Mouse (Mus musculus): ENCODE data around the gene Hoxb3.
A peak's percentile ranks its signal among the peaks of the same experiment; 100 is the strongest.

The Hoxb3 gene

DNA sequence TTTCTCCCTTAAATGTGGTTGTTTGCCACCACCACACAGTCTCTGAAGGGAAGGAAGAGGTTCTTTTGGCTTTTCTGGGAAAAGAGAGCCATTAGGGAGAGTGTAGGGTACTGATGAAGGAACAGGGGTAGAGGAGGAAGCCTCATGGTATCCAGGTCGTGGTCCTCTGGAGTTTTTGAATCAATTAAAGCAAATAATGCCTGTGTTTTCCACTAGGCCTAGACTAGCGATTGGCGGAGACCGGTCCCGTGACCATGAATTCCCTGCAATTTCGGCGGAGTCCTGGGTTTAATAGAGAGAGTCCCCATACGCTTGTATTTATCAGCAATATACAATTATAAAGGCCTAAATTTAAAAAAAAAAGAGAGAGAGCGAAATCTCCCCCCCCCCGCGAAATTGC, 28.2 kb downstream of the Hoxb3 start:
- DNase-seq (ENCODE audit: inconsistent age in 2 of 2, low spot score in 1 of 2), result peak; percentile 60 to 87

DNA sequence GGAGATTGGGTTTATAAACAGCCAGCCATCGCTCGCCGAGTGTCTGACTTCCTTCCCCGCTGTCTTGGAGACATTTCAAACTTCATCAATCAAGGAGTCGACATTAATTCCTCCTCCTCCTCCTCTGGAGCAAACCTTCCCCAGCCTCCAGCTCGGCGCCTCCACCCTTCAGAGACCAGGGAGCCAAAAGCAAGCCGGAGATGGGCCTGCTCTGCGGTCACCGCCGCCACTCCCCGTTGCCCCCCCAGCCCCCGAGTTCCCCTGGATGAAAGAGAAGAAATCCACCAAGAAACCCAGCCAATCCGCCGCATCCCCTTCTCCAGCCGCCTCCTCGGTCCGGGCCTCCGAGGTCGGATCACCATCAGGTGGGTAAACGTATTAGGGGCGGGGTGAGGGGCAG, 28.7 kb downstream of the Hoxb3 start:
- DNase-seq (ENCODE audit: inconsistent age in 2 of 2, low spot score in 1 of 2), result peak; percentile 80 to 93

DNA sequence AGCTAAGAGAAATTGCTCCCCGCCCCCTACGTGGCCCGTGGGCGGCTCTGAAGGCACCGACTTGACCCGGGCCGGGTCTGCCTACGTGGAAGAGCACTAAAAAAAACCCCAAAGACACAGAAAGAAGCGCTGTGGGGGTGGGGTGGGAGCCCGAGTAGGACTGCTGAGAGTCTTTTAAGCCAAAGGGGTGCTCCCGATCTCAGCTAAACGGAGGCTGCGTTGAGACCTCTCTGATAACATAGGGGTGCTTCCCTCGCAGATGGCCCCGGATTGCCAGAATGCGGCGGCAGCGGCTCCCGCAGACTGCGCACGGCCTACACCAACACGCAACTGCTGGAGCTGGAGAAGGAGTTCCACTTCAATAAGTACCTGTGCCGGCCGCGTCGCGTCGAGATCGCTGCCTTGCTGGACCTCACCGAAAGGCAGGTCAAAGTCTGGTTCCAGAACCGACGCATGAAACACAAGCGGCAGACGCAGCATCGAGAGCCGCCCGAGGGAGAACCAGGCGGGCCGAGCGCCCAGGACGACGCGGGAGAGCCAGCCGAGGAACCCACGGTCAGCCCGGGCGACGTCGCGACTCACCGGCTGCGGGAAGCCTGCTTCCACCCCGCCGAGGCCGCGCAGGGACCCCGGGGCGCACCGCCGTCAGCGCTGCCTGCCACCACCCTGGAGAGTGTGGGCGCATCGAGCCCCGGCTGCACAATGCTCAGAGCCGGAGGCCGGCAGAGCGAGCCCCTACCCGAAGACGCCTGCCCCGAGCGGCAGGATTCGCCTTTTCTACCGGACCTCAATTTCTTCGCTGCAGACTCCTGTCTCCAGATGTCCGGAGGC, 29.8 kb downstream of the Hoxb3 start:
- DNase-seq (ENCODE audit: inconsistent age in 2 of 2, low spot score in 1 of 2), result peak; percentile 76 to 92

DNA sequence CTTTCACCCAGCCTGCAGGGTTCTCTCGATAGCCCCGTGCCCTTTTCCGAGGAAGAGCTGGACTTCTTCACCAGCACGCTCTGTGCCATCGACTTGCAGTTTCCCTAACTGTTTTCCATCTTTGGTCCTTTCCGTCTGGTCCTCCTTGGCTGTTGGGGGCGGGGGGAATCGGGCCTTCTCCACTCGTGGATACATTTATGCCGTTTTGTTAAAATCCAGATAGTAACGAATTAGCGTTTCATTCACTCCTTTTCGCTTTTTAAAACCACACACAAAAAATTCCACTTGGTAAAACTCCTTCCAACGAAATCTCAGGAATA, 30.4 kb downstream of the Hoxb3 start:
- no peak for DNase-seq (ENCODE audit: inconsistent age in 2 of 2, low spot score in 1 of 2)

DNA sequence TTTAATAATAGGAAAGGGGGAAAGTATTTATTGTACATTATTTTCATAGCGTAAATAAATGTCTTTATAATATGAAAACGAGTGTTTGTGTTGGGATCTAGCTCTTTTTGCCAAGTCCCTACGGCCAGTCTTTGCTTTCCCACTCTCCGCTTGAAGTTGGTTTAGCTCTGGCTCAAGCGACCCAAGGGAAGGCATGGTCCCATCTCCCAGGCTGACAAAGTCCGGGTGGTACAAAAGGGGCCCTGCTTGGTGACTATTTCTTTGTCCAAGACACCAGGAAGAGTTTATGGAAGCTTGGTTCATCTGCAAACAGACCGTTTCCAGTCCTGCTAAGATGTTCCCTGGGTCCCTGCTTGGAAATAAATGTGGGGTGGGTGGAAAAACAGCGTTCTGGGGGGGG, 30.8 kb downstream of the Hoxb3 start:
- DNase-seq (ENCODE audit: inconsistent age in 2 of 2, low spot score in 1 of 2), result peak; percentile 36 to 84

DNA sequence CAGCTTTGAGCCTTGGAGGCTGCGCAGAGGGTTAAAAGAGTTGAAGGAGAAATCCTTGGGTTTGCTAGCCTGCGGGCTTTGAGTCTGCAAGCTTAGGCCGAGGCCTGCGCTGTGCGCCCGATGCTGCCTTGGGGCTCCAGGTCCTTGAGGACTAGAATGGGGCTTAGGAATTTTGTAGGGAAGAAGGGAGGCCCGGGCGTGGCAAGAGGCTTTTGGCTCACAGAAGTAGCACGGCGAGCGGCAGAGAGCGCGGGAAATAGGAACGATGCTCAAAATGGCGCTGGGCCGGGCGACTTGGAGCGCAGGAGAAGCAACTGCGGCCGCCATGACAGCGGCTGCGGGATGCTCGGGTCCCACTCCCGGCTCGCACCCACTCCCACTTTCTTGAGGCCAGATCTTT, 31.2 kb downstream of the Hoxb3 start:
- peak; percentile 73 to 92 for DNase-seq (ENCODE audit: inconsistent age in 2 of 2, low spot score in 1 of 2)

DNA sequence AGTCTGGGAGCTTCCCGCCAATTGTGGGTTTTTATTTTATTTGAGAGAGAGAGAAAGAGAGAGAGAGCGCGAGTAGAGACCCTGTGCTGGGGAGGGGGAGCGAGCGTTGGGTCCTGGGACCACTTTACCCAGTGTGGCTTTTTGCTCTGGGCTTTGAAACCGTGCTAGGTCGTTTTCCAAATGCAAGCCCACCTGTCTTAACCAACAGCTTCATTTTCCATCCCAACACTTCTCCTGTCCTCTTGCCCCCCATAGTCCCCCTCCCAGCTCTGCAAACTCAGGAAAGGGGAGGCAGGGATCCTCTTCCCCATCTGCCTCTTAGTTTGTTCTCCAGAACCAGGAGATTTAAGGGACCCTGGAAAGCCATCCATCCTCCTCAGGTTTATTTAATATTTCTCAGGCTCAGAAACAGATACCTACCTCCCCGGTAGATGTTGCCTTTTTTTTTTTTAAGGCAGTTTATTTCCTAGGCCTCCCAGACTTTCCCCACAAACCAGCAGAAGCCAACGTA, 31.7 kb downstream of the Hoxb3 start:
- no peak for DNase-seq (ENCODE audit: inconsistent age in 2 of 2, low spot score in 1 of 2)

DNA sequence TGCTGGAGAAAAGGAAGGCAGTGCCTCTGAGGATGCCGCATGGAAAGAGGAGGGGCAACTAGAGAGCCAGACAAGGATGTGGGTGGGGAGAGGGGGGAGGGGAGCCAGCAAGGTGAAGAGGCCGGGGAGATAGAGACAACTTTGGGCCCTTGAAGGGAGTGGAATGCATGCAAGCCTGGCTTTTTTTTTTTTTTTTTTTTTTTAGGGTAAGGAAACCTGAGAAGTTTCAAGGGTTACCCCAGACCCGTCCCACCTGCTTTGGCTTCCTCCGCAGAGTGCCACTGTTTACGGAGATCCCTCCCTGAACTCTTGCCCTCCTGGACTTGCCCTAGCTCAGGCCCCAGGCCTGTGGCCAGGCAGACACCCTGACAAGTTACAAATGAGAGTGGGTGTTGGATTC, 40.7 kb downstream of the Hoxb3 start:
- DNase-seq (ENCODE audit: inconsistent age in 2 of 2, low spot score in 1 of 2), result no peak

DNA sequence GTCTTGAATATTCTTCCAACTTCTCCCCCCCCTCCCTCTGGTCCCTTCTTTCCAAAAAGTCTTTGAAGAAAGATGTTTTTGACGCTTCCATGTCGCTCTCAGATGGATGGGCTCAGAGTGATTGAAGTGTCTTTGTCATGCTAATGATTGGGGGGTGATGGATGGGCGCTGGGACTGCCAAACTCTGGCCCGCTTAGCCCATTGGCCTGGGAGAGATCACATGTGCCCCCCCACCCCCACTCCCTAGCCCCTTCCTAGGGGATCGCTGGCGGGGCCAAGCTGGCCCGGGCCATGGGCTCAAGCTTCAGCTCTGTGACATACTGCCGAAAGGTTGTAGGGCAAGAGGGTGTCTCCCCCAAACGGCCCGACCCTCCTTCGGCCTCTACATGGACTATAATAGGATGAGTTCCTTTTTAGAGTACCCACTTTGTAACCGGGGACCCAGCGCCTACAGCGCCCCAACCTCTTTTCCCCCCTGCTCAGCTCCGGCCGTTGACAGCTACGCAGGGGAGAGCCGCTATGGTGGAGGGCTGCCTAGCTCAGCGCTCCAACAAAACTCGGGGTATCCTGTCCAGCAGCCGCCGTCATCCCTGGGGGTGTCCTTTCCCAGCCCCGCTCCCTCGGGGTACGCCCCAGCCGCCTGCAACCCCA, 42.4 kb downstream of the Hoxb3 start, which contains the start of gene Hoxb1:
Gene Hoxb1, plus strand, starts transcription at position 312 of the 651 bp plus-strand sequence.
- DNase-seq (ENCODE audit: inconsistent age in 2 of 2, low spot score in 1 of 2), result no peak

DNA sequence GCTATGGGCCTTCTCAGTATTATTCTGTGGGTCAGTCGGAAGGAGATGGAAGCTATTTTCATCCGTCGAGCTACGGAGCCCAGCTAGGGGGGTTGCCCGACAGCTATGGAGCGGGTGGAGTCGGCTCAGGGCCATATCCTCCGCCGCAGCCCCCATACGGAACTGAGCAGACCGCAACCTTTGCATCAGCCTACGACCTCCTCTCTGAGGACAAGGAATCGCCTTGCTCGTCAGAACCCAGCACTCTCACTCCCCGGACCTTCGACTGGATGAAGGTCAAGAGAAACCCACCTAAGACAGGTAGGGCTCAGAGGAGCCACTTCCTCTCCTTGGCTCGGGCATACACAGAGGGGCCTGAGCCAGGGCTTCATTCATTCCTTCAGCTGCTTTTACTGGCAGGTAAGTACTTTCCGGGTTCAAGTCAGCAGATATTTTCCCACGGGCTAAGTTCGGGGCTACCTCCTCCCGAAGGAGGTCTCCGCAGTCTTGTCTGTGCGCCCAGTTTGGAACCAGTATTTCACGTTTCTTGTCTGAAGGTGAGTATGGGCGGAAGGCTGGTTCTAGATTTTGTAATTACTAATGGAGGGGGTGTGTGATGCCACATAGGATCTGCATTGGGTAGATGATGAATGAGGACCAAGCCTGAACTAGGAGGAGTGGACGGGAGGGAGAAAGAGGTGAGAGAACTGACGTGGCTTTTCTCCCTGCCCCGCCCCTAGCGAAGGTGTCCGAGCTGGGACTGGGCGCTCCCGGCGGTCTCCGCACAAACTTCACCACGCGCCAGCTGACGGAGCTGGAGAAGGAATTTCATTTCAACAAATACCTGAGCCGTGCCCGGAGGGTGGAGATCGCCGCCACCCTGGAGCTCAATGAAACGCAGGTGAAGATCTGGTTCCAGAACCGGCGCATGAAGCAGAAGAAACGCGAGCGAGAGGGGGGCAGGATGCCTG, 43.2 kb downstream of the Hoxb3 start:
- peak in 1 of 2 experiments; percentile 65 for DNase-seq (ENCODE audit: inconsistent age in 2 of 2, low spot score in 1 of 2)

DNA sequence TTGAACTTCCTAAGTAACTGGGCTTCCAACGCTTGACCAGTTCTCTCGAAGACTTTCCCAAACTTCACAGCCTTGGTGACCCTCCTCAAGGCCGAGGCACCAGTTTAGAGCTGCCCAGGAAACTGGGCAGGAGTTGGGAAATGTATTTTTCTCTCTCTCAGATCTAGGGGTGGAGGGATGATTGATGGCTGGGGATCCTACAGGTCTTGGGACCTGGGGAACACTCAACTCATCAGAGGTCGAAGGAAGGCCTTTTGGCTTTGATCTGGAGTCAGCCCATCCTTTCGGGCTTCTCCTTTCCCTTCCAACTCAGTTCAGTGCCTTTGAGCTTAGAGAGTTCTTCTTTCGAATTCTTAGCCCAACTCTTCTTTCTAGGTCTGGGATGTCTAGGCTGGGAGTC, 44.0 kb downstream of the Hoxb3 start:
- DNase-seq (ENCODE audit: inconsistent age in 2 of 2, low spot score in 1 of 2), result no peak

DNA sequence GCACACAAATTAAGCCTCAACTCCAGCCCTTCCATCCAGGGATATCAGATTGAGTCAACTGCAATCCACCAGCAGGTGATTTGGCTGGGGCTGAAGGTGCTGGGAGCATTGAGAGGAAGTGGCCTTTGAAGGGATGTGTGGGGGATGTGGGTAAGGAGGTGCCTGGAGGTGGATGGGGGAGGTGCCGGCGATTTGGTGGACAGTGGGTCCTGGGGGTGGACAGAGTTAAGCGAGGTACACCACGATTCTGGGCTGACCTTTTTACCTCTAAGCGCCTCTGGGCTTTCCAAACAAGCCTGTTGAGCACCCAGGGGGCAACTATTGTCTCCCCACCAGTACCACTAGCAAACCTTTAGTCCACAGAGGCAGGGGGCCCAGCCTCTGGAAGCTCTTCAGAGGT, 45.6 kb downstream of the Hoxb3 start:
- DNase-seq (ENCODE audit: inconsistent age in 2 of 2, low spot score in 1 of 2), result no peak

DNA sequence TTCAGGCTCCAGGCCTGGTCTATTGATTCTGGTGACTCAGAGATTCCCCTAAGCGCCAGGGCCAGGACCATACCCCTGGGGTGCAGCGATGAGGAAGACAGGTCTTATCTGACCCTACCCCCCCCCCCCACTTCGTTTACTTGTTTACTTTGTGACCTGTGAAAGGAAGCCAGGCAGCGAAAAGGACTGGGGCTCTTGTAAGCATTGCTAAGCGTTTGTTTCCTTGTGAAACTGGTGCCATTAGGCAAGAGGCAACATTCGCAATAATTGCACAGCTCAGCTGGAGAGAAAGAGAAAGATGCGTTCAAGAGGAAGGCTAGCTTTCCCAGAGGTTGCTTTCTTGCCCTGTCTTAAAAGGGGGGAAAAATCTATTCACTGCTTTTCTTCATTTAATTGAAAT, 46.0 kb downstream of the Hoxb3 start:
- no peak for DNase-seq (ENCODE audit: inconsistent age in 2 of 2, low spot score in 1 of 2)

DNA sequence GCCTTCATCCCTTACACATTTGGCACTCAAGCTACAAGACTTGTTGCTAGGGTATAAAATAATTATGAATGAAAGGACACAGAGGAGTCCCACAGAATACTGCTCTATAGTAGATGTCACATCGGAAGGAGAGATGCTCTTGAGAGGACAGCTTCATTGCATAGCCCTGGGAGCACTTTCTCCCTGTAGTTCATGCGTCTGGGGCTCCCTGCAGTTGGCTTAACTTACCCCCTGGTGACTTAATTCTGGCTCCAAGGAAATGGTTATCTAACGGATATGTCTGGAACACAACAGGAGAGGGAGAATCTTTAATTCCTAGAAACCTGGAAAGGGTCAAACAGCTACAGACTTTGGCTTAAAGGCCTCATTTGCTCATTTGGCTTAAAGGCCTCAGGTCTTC, 48.6 kb downstream of the Hoxb3 start:
- DNase-seq (ENCODE audit: inconsistent age in 2 of 2, low spot score in 1 of 2), result no peak

DNA sequence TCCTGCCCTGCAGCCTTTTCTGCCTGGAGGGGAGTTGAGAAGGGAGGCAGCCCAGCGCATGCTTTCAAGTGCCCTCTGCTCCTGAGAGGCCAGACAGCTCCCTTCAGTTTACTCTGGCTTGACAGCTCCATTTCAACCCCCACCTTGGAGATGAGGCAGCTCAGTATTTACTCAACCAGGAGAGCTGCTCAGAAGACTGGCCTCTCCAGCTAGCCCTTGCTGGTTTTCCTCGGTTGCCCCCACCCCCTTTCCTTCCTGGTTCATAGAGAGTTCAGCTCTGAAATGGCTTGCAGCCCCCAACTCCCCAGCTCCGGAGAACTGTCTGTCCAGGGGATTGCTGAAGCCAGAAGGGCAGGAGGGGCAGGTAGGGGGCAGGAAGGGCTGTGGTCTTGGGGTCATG, 49.4 kb downstream of the Hoxb3 start:
- DNase-seq (ENCODE audit: inconsistent age in 2 of 2, low spot score in 1 of 2), result no peak

DNA sequence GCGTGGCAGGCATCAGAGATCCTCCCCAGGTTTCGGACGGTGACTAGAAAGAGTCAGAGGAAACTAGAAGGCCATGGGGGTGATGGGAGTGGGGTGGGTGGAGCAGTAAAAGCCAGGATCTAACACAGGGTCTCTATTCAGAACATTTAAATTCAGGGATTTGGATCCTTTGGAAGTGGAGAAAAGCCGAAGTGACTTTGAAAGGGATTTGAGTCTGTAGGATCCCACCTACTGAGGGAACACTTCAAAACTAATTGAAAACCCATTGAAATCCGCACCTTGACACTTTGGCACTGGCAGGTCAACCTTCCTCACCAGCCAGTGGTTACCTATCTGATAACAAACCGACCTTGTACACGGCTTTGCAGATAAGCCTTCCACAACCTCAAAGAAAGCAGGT, 51.7 kb downstream of the Hoxb3 start:
- DNase-seq (ENCODE audit: inconsistent age in 2 of 2, low spot score in 1 of 2), result no peak

DNA sequence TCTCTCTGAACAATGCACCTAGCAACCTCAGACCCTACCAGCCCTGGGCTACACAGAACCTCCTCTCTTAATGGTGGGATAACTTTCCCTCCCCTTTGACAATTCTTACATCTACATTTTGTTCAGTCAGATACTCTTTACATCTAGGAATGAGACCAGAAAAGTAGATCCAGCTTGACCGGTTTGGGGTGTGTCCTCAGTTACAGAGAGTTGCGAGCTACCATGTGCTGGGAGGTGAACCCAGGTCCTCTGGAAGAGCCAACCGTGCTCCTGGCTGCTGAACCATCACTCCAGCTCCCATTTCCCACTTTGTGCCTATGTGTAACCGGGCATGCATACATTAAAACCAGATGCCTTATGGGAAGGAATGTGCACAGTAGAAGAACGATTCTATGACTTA, 60.3 kb downstream of the Hoxb3 start:
- no peak for DNase-seq (ENCODE audit: inconsistent age in 2 of 2, low spot score in 1 of 2)

DNA sequence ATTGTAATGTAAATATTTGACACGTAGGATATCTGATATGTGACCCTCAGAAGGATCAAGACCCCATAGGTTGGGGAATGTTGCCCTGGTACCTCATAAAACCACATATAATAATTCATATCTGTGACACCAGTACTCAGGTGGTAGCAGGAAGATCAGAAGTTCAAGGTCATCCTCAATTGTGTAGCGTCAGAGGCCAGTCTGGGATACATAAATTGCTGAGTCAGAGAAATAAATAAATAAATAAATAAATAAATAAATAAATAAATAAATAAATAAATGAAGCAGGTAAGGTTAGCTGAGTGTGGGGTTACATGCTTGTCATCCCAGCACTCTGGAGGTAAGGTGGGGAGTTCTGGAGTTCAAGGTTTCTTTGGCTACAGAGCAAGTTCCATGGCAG, 64.5 kb downstream of the Hoxb3 start:
- DNase-seq (ENCODE audit: inconsistent age in 2 of 2, low spot score in 1 of 2), result no peak

DNA sequence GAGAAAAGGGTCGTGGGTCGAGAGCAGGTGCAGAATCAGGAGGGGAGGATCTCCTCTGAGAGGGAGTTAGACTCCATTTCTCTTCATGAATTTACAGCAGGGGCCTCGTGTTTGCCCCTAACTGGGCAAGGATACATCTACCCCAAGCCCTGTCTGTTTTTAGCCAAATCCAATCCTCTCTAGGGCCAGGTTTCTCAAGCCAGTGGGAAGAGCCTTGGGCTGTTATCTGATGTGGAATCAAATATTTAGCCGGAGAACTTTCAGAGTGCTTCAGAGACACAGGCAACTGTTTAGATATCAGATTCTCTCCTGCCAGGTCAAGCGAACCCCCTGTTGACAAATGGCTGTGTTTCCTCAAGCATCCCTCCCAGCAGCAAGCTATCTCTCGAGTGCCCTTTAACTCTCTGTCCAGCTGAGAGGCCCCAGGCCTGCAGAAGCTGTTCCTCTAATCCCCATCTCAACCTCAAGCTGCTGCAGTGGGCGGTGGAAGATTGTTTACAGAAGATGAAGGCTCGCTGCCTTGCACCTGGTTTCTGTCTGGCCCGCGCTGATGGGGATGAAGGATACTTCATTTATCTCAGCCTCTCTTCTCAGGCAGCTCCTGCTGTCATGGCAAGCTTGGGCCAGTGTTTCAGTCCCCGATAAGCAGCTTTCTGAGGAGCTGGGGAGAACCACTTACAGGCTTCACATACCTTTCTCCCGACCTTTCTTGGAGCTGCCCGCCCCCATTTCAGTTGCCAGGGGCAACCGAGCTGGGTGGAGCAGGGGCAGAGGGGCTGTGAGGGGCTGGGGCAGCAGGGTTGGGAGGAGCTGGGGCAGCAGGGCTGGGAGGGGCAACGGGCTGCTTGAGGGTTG, 73.9 kb downstream of the Hoxb3 start:
- peak in 1 of 2 experiments; percentile 54 for DNase-seq (ENCODE audit: inconsistent age in 2 of 2, low spot score in 1 of 2)

Data from adrenal gland, adult (tissue).